Mouse (Mus musculus) left cerebral cortex, adult 9 months (tissue): ENCODE results near the gene Trappc11.

Experiments used
- DNase-seq, 2 experiments: peaks; one replicate each; pipeline ENCODE4 v3.0.0; 2022; ENCODE audit warnings: low spot score in 2 of 2

Gene Trappc11

GRCm38 (mm10) chr8:47533344-47534125 lies at the start of gene Trappc11, which contains the start of gene Rwdd4a:
Gene Trappc11, minus strand, starts transcription at chr8:47533470.
Gene Rwdd4a, plus strand, starts transcription at chr8:47533664.
- DNase-seq = peak; percentile 98

- no peak for DNase-seq
Measured at GRCm38 (mm10) chr8:47581454-47581853, 48.2 kb upstream of the Trappc11 start.

GRCm38 (mm10) chr8:47573482-47573881 lies 40.2 kb upstream of the Trappc11 start:
- no peak for DNase-seq

- DNase-seq = no peak
Measured at GRCm38 (mm10) chr8:47570161-47570560, 36.9 kb upstream of the Trappc11 start.

GRCm38 (mm10) chr8:47568098-47568497 lies 34.8 kb upstream of the Trappc11 start:
- DNase-seq = no peak

GRCm38 (mm10) chr8:47566551-47566950 lies 33.3 kb upstream of the Trappc11 start:
- DNase-seq = no peak

GRCm38 (mm10) chr8:47560801-47561200 lies 27.5 kb upstream of the Trappc11 start:
- DNase-seq = no peak

GRCm38 (mm10) chr8:47558274-47558673 lies 25.0 kb upstream of the Trappc11 start:
- DNase-seq = no peak

- DNase-seq = no peak
Measured at GRCm38 (mm10) chr8:47556446-47556845, 23.2 kb upstream of the Trappc11 start.

GRCm38 (mm10) chr8:47553613-47554012 lies 20.3 kb upstream of the Trappc11 start:
- no peak for DNase-seq

GRCm38 (mm10) chr8:47547102-47547501 lies 13.8 kb upstream of the Trappc11 start:
- no peak for DNase-seq

- no peak for DNase-seq
Measured at GRCm38 (mm10) chr8:47544094-47544493, 10.8 kb upstream of the Trappc11 start.

GRCm38 (mm10) chr8:47542746-47543145 lies 9.5 kb upstream of the Trappc11 start:
- DNase-seq = no peak

- no peak for DNase-seq
Measured at GRCm38 (mm10) chr8:47538323-47538722, 5.1 kb upstream of the Trappc11 start.

GRCm38 (mm10) chr8:47528094-47528493 lies 5.2 kb downstream of the Trappc11 start:
- DNase-seq = no peak

GRCm38 (mm10) chr8:47513601-47514000 lies 19.7 kb downstream of the Trappc11 start:
- DNase-seq = no peak

GRCm38 (mm10) chr8:47510930-47511329 lies 22.3 kb downstream of the Trappc11 start:
- DNase-seq = no peak

GRCm38 (mm10) chr8:47505431-47505830 lies 27.8 kb downstream of the Trappc11 start:
- no peak for DNase-seq

GRCm38 (mm10) chr8:47502546-47502945 lies 30.7 kb downstream of the Trappc11 start:
- DNase-seq = no peak

GRCm38 (mm10) chr8:47501994-47502393 lies 31.3 kb downstream of the Trappc11 start:
- DNase-seq = no peak

GRCm38 (mm10) chr8:47495428-47495827 lies 37.8 kb downstream of the Trappc11 start:
- DNase-seq = no peak

- no peak for DNase-seq
Measured at GRCm38 (mm10) chr8:47494602-47495153, 38.6 kb downstream of the Trappc11 start.

GRCm38 (mm10) chr8:47493106-47493505 lies 40.2 kb downstream of the Trappc11 start:
- no peak for DNase-seq
